Mouse (Mus musculus): ENCODE data around the gene Mt2.

DNA sequence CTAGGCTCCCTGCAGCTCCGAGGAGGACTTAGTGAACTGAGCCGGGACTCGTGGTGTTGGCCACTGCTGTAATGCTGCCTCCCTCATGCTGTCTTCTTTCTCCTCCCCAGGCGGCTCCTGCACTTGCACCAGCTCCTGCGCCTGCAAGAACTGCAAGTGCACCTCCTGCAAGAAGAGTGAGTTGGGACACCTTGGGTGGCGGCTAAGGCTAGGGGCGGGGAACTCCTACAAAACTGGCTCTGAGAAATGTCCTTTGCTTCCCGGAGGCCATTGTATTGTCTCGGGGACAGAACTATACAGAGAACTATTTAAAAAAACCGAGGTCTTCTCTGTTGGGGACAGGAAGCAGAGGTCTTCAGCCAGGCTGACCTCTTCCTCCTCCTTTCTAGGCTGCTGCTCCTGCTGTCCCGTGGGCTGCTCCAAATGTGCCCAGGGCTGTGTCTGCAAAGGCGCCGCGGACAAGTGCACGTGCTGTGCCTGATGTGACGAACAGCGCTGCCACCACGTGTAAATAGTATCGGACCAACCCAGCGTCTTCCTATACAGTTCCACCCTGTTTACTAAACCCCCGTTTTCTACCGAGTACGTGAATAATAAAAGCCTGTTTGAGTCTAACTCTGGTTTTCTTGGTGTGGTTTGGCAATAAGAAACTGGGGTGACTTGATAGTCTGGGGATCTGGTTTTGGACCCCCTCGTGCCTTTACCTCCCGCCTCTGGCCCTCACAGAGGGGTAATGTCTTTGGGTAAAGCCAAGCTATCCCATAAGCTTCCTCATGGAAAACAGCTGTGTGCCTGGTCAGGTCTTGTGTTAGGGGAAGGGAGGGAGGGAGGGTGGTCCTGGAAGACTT lies 7.5 kb downstream of the Mt2 start:
- no peak for TF ChIP-seq CTCF (IDR thresholded peaks at IDR 0.05)
- TF ChIP-seq EP300 (IDR thresholded peaks at IDR 0.05) = no peak

Data from lung, postnatal 0 days (tissue).